Mouse (Mus musculus) intestine, embryonic 16.5 days (tissue): ENCODE results near the gene Cdt1. TPM values are rescaled to one million over a fixed set of nuclear protein-coding genes. Genes with fewer than 3 reads are reported as not detected.
"Not testable (repeated sequence)": the region's sequence is repeated elsewhere in the genome, so short reads cannot be mapped to it uniquely, and the experiment has no call there.

ENCODE experiments used
- ATAC-seq: fragments of 200-750 bp; cut with Nextera tagmentation; 2 replicates; pipeline ENCODE4 v1.8.0; 2017; ENCODE audit warnings: moderate TSS enrichment, moderate library complexity
- H3K27ac ChIP-seq: fragments of 300-500 bp; sonication (generic); 2 replicates; pipeline ENCODE4 v1.5.1; 2014; ENCODE audit warnings: mild to moderate bottlenecking, low read length
- H3K27me3 ChIP-seq: fragments of 300-500 bp; sonication (generic); replicated peaks from 2 replicates; pipeline ENCODE4 v1.6.1; 2014; ENCODE audit warnings: low read length, control low read depth, mixed read lengths; ENCODE audit not compliant: control insufficient read depth, insufficient read depth
- H3K36me3 ChIP-seq: fragments of 300-500 bp; sonication (generic); 2 replicates; pipeline ENCODE4 v1.6.1; 2014; ENCODE audit warnings: low read length, control low read depth; ENCODE audit not compliant: control insufficient read depth, insufficient read depth
- H3K4me1 ChIP-seq: fragments of 300-500 bp; sonication (generic); 2 replicates; pipeline ENCODE4 v1.6.1; 2014; ENCODE audit warnings: low read length, control low read depth, mixed read lengths; ENCODE audit not compliant: control insufficient read depth, insufficient read depth
- H3K4me2 ChIP-seq: fragments of 300-500 bp; sonication (generic); 2 replicates; pipeline ENCODE4 v1.6.1; 2014; ENCODE audit warnings: low read depth, low read length, control low read depth
- H3K4me3 ChIP-seq: fragments of 300-500 bp; sonication (generic); 2 replicates; pipeline ENCODE4 v1.5.1; 2014; ENCODE audit warnings: mild to moderate bottlenecking, low read length
- H3K9ac ChIP-seq: fragments of 300-500 bp; sonication (generic); 2 replicates; pipeline ENCODE4 v1.6.1; 2014; ENCODE audit warnings: low read depth, low read length
- H3K9me3 ChIP-seq: fragments of 300-500 bp; sonication (generic); 2 replicates; pipeline ENCODE4 v1.6.1; 2016; ENCODE audit warnings: low read length, control low read depth; ENCODE audit not compliant: control insufficient read depth
- WGBS: fragments of 180-500 bp; shearing (Covaris S2); extraction: QIAGEN DNeasy Blood & Tissue Kit; methylation state at CpG from one replicate; pipeline ENCODE4 v1.1.7; 2014; 5-methylcytosine and 5-hydroxymethylcytosine counted together
- polyA plus RNA-seq: library from polyadenylated mRNA; unstranded; fragments of >200 nt; fragmentation: Nextera tagmentation; extraction: Ambion mirVana; gene quantifications from 2 replicates; pipeline ENCODE4 v1.2.1, GENCODE M21; 2015

Gene Cdt1
- polyA plus RNA-seq, 1 experiment from 2014 or later: 40.0 TPM

DNA sequence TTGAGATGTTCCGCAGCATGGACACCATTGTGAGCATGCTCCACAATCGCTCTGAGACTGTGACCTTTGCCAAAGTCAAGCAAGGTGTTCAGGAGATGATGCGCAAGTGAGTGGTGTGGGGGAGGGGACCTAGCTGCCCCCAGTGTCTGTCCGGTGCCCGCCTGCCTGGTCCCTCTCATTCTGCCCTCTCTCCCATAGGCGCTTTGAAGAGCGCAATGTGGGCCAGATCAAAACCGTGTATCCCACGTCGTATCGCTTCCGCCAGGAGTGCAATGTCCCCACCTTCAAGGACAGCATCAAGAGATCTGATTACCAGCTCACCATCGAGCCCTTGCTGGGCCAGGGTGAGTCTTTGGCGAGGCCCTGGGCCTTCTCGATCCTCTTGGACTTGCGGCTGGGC is 2.2 kb downstream of the Cdt1 start:
- Histone ChIP-seq H3K4me2 (no peak overlapping the region), H3K4me3 (no peak overlapping the region), H3K9ac (no peak overlapping the region), H3K27ac (no peak overlapping the region), H3K4me1 (peaks cover 43% of the 10 kb centered on the region), H3K36me3 (peaks cover 25% of the 10 kb centered on the region; the same call in 1 of the 2 replicates), H3K9me3 (no peaks in the 10 kb centered on the region), H3K27me3 (no peaks in the 10 kb centered on the region)
- 96% methylated on average over 16 of the region's 16 CpGs for WGBS
- no peak for ATAC-seq

DNA sequence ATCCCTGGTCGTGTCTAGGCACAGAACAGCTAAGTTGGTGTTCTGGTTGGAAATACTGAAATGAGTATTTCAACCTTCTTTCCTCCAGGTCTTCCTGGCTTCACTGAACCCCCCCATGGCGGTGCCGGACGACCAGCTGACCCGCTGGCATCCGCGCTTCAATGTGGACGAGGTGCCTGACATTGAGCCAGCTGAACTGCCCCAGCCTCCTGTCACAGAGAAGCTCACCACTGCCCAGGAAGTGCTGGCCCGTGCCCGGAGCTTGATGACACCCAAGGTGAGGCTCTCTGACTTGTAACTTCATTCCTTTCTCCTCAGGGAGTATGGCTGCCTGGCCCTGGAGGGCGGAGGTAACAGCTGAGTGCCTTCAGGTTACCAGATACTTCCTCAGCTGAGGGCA is 3.3 kb downstream of the Cdt1 start:
- no peak for ATAC-seq
- Histone ChIP-seq H3K9ac (no peak overlapping the region; the same call in 1 of the 2 replicates), H3K4me3 (no peak overlapping the region), H3K4me1 (peaks cover 50% of the 10 kb centered on the region), H3K27me3 (no peaks in the 10 kb centered on the region), H3K4me2 (no peak overlapping the region), H3K36me3 (peaks cover 25% of the 10 kb centered on the region; the same call in 1 of the 2 replicates), H3K27ac (no peak overlapping the region), H3K9me3 (no peaks in the 10 kb centered on the region)
- 92% methylated on average over 11 of the region's 11 CpGs for WGBS

DNA sequence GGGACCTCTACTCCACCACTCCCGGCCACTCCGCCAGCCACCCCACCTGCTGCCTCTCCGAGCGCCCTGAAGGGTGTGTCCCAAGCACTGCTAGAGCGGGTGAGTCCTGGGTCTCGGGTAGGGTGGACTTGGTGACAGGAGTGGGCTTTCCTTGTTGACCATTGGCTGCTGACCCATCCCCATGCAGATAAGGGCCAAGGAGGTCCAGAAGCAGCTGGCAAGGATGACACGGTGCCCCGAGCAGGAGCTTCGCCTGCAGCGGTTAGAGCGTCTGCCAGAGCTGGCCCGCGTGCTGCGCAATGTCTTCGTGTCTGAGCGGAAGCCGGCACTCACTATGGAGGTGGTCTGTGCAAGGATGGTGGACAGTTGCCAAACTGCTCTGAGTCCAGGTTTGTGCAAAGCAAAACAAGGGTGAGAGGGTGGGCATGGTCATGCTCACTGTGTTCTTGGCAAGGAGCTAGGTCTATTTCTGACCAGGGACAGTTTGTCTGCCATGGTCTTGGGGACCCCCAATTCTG is 4.0 kb downstream of the Cdt1 start:
- no peak overlapping the region for H3K4me2 ChIP-seq
- no peaks in the 10 kb centered on the region for H3K27me3 ChIP-seq
- H3K9me3 ChIP-seq: no peaks in the 10 kb centered on the region
- H3K4me1 ChIP-seq: peaks cover 44% of the 10 kb centered on the region
- peaks cover 25% of the 10 kb centered on the region; the same call in 1 of the 2 replicates for H3K36me3 ChIP-seq
- no peak for ATAC-seq
- H3K9ac ChIP-seq: peak overlapping the region; percentile 0; the same call in 1 of the 2 replicates
- no peak overlapping the region for H3K27ac ChIP-seq
- no peak overlapping the region for H3K4me3 ChIP-seq
- WGBS: 91% methylated on average over 17 of the region's 17 CpGs

DNA sequence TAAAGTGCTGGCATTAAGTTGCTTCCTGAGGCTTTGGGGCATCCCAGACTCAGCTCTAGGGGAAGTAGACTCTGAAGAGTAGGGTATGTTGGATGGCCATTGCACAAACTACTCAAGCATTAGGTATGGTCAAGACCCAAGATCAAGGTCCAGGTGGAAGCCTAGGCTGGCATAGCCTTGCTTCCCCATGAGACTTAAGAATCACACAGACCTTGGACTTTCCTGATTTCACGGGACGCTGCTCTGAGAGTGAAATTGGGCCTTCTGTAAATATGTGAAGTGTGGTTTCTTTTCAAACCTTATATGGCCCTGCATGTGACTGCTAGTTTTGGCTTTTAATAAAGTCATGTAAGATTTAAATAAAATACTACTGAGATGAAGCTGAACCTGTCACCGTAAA is 4.9 kb downstream of the Cdt1 start:
- H3K4me2 ChIP-seq: no peak overlapping the region
- H3K4me1 ChIP-seq: peaks cover 45% of the 10 kb centered on the region
- no peak for ATAC-seq
- H3K4me3 ChIP-seq: no peak overlapping the region
- WGBS: 83% methylated on average over 3 of the region's 3 CpGs
- no peaks in the 10 kb centered on the region for H3K27me3 ChIP-seq
- peaks cover 25% of the 10 kb centered on the region; the same call in 1 of the 2 replicates for H3K36me3 ChIP-seq
- H3K9me3 ChIP-seq: no peaks in the 10 kb centered on the region
- peak overlapping the region; percentile 23 for H3K27ac ChIP-seq
- no peak overlapping the region for H3K9ac ChIP-seq

DNA sequence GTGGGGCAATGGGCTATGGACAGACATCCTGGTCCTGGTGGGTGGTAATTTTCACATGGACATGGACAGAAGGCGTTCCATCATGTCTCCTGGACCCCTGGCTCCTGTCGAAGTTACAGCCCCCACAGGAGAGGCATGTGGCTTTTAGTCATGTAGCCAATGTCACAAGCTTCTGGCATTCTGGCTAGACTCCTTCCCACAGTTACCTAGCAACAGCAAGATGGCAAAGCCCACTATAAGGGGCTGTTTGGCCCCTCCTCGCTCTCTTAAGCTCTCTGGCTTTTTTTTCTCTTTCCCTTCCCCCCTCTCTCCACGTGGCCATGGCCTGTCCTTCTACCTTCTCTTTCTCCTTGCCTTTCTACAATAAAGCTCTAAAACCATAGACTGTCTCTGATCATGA is 5.4 kb downstream of the Cdt1 start:
- 45% methylated on average over 4 of the region's 4 CpGs for WGBS
- ATAC-seq: not testable (repeated sequence)

DNA sequence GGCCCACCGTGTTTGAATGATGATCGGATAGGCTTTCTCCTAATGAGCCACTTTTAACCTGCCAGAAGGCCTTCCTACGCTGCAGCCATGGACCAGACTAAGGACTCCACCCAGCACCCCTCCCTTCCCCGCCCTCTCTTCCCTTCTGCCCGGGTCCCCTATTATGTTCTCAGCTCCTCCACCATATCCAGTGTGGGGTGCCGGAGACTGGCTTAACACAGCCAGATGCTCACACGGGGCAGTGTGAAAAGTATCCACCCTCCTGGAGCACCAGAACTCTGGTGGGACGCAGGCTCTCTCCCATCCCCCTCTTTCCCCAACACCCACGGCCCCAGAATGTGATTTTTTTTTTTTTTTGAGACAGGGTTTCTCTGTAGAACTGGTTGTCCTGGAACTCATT is 5.8 kb downstream of the Cdt1 start:
- Histone ChIP-seq H3K4me2 (no peak overlapping the region), H3K36me3 (peaks cover 25% of the 10 kb centered on the region; the same call in 1 of the 2 replicates), H3K9ac (peak overlapping the region; percentile 33), H3K9me3 (no peaks in the 10 kb centered on the region), H3K27me3 (no peaks in the 10 kb centered on the region), H3K27ac (peak overlapping the region; percentile 94), H3K4me1 (peaks cover 45% of the 10 kb centered on the region), H3K4me3 (no peak overlapping the region)
- no peak for ATAC-seq
- WGBS: 55% methylated on average over 9 of the region's 9 CpGs

More for the DNA sequence above, 5.4 kb downstream of the Cdt1 start:
- H3K4me2 ChIP-seq, H3K9ac ChIP-seq, H3K27me3 ChIP-seq, H3K9me3 ChIP-seq, H3K4me3 ChIP-seq: not testable (repeated sequence)
- Histone ChIP-seq H3K4me1 (peaks cover 45% of the 10 kb centered on the region), H3K27ac (peak overlapping the region; percentile 94; the same call in 1 of the 2 replicates), H3K36me3 (peaks cover 25% of the 10 kb centered on the region; the same call in 1 of the 2 replicates)

DNA sequence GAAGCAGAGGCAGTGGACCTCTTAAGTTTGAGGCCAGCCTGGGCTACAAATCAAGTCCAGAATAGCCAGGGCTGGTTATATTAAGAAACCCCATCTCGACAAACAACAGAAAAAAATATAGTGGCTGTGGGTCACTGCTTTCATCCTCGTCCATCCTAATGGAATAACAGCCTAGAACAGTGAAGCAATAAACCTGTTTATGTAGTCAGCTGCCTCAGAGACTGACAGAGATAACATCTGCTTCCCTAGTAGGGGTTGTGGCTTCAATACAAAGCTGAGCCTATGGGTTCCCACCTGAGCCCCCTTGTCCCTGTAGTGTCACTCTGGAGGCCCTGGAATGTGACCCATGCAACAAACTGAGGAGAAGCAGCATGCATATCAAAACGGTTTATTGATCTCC is 6.4 kb downstream of the Cdt1 start:
- H3K4me2 ChIP-seq: peak overlapping the region; percentile 50; the same call in 1 of the 2 replicates
- peaks cover 25% of the 10 kb centered on the region; the same call in 1 of the 2 replicates for H3K36me3 ChIP-seq
- peak overlapping the region; percentile 94 for H3K27ac ChIP-seq
- ATAC-seq: no peak
- H3K9me3 ChIP-seq: no peaks in the 10 kb centered on the region
- H3K27me3 ChIP-seq: no peaks in the 10 kb centered on the region
- WGBS: 29% methylated on average over 3 of the region's 3 CpGs
- H3K9ac ChIP-seq: no peak overlapping the region
- peaks cover 40% of the 10 kb centered on the region for H3K4me1 ChIP-seq
- H3K4me3 ChIP-seq: no peak overlapping the region; the same call in 1 of the 2 replicates

DNA sequence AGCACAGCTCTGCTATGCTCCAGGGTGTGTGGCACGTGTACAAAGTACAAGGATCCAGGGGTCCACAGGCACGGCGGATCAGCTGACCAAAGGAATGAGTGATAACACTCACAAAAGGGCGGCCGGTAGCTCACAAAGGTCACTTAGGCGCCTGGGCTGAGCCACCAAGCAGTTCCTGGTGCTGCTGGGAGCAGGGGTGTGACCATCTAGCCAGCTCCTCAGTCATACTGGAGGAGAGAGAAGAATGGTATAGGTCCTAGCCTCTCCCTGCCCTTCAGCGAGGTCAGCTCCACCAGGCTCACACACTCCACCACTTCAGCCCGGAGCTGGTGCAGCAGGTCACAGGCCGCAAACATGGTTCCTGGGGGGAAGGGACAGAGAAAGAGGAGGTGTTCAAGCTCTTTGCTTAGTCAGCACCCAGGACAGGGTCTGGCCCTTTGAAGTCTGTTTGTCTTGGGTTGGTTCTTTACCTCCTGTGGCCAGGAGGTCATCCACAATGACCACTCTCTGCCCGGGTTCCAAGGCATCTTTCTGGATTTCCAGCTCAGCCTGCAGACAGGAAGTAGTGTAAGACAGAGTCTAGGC is 6.9 kb downstream of the Cdt1 start:
- peak overlapping the region; percentile 90 for H3K9ac ChIP-seq
- peak overlapping the region; percentile 71 for H3K4me3 ChIP-seq
- peak; percentile 72 for ATAC-seq

DNA sequence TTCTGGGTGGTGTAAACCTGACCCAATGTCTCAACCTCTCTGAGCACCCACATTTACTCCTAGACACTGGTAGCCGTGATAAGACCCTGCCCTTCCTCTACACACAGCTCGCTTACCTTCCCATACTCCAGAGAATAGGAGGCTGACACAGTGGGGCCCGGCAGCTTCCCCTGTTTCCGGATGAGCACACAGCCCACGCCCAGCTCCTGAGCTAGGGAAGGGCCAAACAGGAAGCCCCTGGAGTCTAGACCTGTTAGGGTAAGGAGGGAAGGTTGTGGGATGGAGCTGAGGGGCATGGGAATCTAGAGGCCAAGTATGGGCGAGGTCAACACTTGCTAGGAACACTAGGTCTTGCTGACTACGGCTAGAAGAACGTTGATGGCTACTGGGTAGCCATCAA is 7.5 kb downstream of the Cdt1 start:
- Histone ChIP-seq H3K4me1 (peaks cover 42% of the 10 kb centered on the region), H3K27me3 (no peaks in the 10 kb centered on the region), H3K27ac (peak overlapping the region; percentile 94), H3K4me3 (peak overlapping the region; percentile 71), H3K9me3 (no peaks in the 10 kb centered on the region), H3K36me3 (peaks cover 17% of the 10 kb centered on the region; the same call in 1 of the 2 replicates), H3K4me2 (peak overlapping the region; percentile 50), H3K9ac (peak overlapping the region; percentile 90)
- WGBS: 49% methylated on average over 8 of the region's 8 CpGs
- peak; percentile 4; the same call in 1 of the 2 replicates for ATAC-seq

More for the DNA sequence above, 6.9 kb downstream of the Cdt1 start:
- Histone ChIP-seq H3K27ac (peak overlapping the region; percentile 94), H3K27me3 (no peaks in the 10 kb centered on the region), H3K36me3 (peaks cover 21% of the 10 kb centered on the region; the same call in 1 of the 2 replicates), H3K4me2 (peak overlapping the region; percentile 50), H3K4me1 (peaks cover 40% of the 10 kb centered on the region), H3K9me3 (no peaks in the 10 kb centered on the region)
- WGBS: 20% methylated on average over 10 of the region's 10 CpGs
